Comparison of ENCODE assay signal across 8 mouse cellular contexts in the genomic region with DNA sequence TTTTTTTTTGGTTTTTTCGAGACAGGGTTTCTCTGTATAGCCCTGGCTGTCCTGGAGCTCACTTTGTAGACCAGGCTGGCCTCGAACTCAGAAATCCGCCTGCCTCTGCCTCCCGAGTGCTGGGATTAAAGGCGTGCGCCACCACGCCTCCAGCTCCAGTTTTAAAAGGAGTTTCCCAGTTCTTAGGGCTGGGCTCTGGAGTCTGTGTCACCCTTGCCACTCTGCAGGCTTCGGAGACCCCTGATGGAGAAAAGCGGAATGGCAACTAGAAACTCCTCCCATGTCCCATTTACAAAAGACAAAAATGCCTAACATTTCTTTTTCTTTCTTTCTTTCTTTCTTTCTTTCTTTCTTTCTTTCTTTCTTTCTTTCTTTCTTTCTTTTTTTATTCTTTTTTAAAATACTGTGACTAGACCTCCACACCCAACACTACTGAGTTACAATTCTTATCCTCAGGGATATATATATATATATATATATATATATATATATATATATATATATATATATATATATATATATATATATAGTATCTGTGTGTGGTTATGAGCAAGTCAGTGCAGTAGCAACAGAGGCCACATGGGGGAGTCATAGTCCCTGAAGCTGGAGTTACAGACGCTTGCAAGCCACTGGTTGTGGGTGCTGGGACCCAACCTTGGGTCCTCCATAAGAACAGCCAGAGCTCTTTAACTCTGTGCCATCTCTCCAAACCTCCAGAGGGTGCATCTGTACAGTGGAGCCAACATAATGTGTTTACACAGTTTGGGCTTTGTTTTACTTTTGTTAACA. TPM values are rescaled to one million over a fixed set of nuclear protein-coding genes. Genes with fewer than 3 reads are reported as not detected.
DNase-seq lines count a peak whose midpoint lies in the region.
"Not testable (repeated sequence)": the region's sequence is repeated elsewhere in the genome, so short reads cannot be mapped to it uniquely, and the experiment has no call there.
"Had no signal": no experiment of that assay in that cellular context is flagged by ENCODE, and none has a peak within 500 bp of the region (broad histone marks: within the 10 kb centered on the region; RNA-seq: fewer than 3 reads in every experiment).

No protein-coding gene starts in this region.

- H3K4me3 ChIP-seq in forebrain, embryonic 10.5 days, result not testable (repeated sequence)

- peaks cover 31% of the 10 kb centered on the region for H3K4me1 ChIP-seq in forebrain, embryonic 10.5 days

- not testable (repeated sequence) for H3K9me3 ChIP-seq in forebrain, embryonic 10.5 days

- DNase-seq in NIH3T3 (ENCODE audit: low read depth), result peak; percentile 89
- peak; percentile 66 for DNase-seq in c-Kit-positive CD71-positive TER-119-negative erythroid progenitor cells, embryonic 14.5 days (ENCODE audit: low read depth)
- DNase-seq in forebrain, embryonic 10.5 days (ENCODE audit: extremely low spot score, low spot score), result peak; percentile 64
- peak; percentile 82 for DNase-seq in heart, postnatal 4 days
- DNase-seq in kidney, postnatal 4 days, result peak; percentile 78 to 83
- peak; percentile 83 for DNase-seq in lung, postnatal 14 days
- DNase-seq in retina, postnatal 7 days (ENCODE audit: low read depth, low spot score), result peak; percentile 56

- H3K27ac ChIP-seq in forebrain, embryonic 10.5 days, result not testable (repeated sequence)

- H3K27me3 ChIP-seq in forebrain, embryonic 10.5 days (ENCODE audit: poor library complexity, severe bottlenecking), result peaks cover 21% of the 10 kb centered on the region

- WGBS in forebrain, embryonic 10.5 days, result 48% methylated on average over 10 of the region's 10 CpGs

- H3K36me3 ChIP-seq in forebrain, embryonic 10.5 days (replicated peaks), result not testable (repeated sequence)

RNA-seq across cellular contexts. Expression of a gene that starts 6.3 kb away (rescaled TPM):
- 0.47 TPM in 1 of 2 replicates, not detected in the other for polyA plus RNA-seq in forebrain, embryonic 10.5 days (2016; fragmentation: Nextera tagmentation; extraction: Ambion mirVana)
- under 1 TPM; 0.14 to 0.29 TPM for total RNA-seq in heart, postnatal 4 days (2021)
- total RNA-seq: layer of hippocampus, postnatal 25 days had no signal

RNA-seq across cellular contexts. Expression of a gene that starts 7.7 kb away (rescaled TPM):
- 43.3 and 47.5 TPM in 2 replicates for polyA plus RNA-seq in forebrain, embryonic 10.5 days (2016; fragmentation: Nextera tagmentation; extraction: Ambion mirVana)
- 10 to 100 TPM; 35.8 to 43.2 TPM for total RNA-seq in heart, postnatal 4 days (2021)

RNA-seq across cellular contexts. Expression of a gene that starts 18.0 kb away (rescaled TPM):
- polyA plus RNA-seq in forebrain, embryonic 10.5 days (2016; fragmentation: Nextera tagmentation; extraction: Ambion mirVana), result 6.7 and 7.4 TPM in 2 replicates
- 10 to 100 TPM; 12.8 to 13.8 TPM for total RNA-seq in heart, postnatal 4 days (2021)

RNA-seq across cellular contexts. Expression of a gene that starts 23.5 kb away (rescaled TPM):
- polyA plus RNA-seq in forebrain, embryonic 10.5 days (2016; fragmentation: Nextera tagmentation; extraction: Ambion mirVana), result 65.9 and 66.0 TPM in 2 replicates
- 10 to 100 TPM; 31.6 to 32.4 TPM for total RNA-seq in heart, postnatal 4 days (2021)

RNA-seq across cellular contexts. Expression of a gene that starts 31.3 kb away (rescaled TPM):
- polyA plus RNA-seq in forebrain, embryonic 10.5 days (2016; fragmentation: Nextera tagmentation; extraction: Ambion mirVana), result 21.3 and 22.3 TPM in 2 replicates
- 10 to 100 TPM; 17.8 to 20.1 TPM for total RNA-seq in heart, postnatal 4 days (2021)
